Mouse (Mus musculus) v-Abl transformed pro-B cells (cell line): ENCODE results near the gene Ntn5.

Experiments used
- in situ Hi-C, 2 experiments: fragments of 400-800 bp; cut with MboI; formaldehyde crosslinking; loops; one replicate each; pipeline ENCODE4 v1.15.1; 2025; ENCODE audit not compliant: unreplicated experiment in 2 of 2

Gene Ntn5

DNA sequence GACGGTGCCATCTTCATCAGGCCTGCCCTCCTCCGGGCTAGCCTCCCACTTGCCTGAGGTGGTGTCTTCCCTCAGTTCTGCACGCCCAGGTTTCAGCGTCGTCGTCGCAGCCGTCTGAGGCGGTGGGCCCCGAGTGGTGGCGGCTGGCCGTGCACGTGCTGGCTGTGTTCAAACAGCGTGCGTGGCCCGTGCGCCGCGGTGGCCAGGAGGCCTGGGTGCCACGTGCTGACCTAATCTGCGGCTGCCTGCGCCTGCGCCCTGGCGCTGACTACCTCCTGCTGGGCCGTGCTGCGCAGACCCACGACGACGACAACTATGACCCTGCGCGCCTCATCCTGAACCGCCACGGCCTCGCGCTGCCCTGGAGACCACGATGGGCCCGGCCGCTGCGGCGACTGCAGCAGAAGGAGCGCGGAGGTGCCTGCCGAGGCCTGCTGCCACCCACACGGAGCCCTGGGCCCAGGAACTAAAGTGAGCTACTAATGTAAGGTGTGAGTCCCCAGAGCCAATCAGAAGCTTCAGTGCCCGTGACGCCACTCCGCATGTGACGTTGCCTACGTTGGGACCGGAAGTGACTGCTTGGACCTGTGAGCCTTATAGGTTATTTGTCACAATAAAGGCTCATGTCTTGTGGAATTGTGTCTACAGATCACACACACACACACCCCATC, 10.2 kb downstream of the Ntn5 start, which contains the start of gene Sec1:
TSS of gene Sec1 (minus strand) at position 482 of the 671 bp plus-strand sequence.
- in situ Hi-C loops = loop anchor here (10.0 to 25.0 kb wide), 2 partner anchors 232 to 239 kb away; partner anchors contain the start of genes Ftl1 (in 2 of the 2) and Bax (in 1 of the 2)

DNA sequence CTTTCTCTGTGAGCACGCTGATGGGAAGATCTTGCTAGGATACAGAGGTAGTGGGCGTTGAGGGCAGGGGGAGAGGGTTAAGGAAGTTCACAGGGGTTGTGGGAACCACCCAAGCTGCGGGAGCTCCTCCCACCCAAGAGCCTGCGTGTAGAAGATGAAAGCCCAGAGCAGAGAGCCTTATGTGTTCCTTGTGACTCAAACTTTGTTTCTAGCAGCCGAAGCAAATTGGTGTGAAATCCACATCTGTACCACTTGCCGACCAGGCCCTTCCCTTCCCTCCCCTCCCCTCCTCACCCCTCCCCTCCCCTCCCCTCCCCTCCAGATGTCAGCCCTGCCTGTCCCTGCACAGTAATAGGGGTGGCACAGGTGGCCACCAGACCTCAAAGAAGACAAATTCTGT, 11.3 kb downstream of the Ntn5 start:
- in situ Hi-C loops = loop anchor here (10.0 to 25.0 kb wide), 2 partner anchors 233 to 240 kb away; partner anchors contain the start of genes Ftl1 (in 2 of the 2) and Bax (in 1 of the 2)

DNA sequence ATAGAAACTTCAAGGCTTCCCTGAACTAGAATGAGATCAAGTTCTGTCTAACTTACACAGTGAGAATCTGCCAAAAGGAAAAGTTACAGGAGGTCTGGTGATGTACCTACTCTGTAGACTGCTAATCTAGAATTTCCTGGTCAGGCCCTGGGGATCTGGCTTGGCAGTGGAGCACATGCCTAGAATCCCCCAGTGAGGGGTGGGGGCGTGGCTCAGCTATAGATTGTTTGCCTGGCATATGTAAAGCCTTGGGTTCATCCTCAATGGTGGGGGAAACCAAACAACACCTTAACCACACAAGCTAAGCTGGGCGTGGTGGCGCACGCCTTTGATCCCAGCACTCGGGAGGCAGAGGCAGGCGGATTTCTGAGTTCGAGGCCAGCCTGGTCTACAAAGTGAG, 14.1 kb downstream of the Ntn5 start:
- in situ Hi-C loops = loop anchor here (10.0 to 25.0 kb wide), 2 partner anchors 236 to 243 kb away; partner anchors contain the start of genes Ftl1 (in 2 of the 2) and Bax (in 1 of the 2)

DNA sequence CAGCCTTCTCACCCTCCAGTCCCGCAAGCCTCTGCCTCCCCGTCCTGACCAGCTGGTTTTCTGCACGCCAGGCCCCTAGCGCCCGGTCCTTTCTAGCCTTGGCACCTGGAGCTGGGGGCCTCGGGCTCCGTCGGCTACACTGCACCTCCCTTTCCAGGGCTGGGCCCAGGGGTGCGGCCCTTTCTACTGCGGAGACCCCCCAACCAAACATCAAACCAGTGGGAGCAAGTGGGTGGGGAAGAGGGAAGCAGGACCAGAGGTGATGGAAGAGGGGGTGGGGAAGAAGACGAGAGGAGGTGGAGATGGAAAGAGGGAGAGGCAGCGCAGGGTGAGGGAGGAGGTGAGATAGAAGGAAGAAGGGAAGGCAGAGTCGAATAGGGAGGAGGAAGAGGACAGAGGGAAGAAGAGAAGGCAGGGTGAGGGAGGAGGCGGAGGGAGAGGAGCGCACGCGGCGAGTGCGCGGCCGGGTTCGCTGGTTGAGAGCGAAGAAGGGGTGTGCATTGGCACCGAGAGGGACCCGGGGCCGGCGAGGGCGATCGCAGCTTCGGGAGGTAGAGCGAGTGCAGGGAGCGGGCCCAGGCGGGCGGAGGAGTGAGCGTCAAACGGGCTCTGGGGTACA, 15.8 kb downstream of the Ntn5 start, which contains the start of gene Car11:
TSS of gene Car11 (plus strand) at position 321 of the 619 bp plus-strand sequence.
- in situ Hi-C loops = loop anchor here (10.0 to 25.0 kb wide), 4 partner anchors 237 to 1162 kb away; partner anchors contain the start of genes Ftl1 (in 2 of the 2), Pold1 (in 2 of the 2), Spib (in 2 of the 2) and Bax (in 1 of the 2)

DNA sequence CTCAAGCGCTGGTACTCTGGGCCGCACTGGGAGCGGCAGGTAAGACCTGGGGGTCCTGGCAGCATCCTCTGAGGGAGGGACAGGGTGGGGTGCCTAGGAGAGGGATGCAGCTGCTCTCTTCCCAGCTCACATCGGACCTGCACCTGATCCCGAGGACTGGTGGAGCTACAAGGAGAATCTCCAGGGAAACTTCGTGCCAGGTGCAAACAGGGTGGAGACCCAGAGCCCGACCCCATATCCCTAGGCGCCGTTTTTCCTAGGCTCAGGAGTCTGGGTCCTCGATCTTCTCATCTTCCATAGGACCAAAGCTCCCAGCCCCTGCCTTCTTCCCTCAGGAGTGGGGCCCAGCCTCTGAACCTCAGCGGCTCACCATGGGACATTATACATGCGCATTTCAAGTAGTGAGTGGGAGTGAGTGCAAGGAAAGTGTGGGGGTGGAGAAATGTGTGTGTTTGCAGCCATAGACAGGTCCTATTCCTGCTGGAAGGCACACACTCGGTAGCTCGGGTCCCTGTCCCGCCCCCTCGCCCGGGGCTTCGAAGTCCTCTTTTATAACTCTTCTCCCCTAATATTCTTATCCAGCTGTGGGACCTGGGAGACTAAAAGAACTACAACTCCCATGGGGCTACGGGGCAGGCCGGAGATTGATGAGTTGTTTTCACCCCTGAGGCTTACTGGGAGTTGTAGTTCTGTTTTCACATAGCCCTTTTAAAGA, 16.6 kb downstream of the Ntn5 start:
- in situ Hi-C loops = loop anchor here (25.0 kb wide), 2 partner anchors 688 to 1163 kb away; partner anchors contain the start of genes Pold1 (in 2 of the 2), Spib (in 2 of the 2), Rras (in 1 of the 2) and Scaf1 (in 1 of the 2)

DNA sequence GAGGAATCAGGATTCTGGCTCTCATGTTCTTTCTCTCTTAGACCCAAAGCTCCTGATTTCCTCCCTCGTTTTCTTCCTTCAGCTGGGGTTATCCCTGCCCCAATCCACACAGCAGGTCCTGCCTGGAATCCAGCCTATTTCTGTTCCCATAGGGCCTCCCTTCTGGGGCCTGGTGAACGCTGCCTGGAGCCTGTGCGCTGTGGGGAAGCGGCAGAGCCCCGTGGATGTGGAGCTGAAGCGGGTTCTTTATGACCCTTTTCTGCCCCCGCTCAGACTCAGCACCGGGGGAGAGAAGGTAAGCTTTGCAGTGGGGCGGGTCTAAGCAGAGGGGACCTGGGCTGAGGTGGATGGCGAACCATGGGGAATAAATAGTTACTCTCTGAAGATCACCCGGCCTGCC, 17.2 kb downstream of the Ntn5 start:
- in situ Hi-C loops = loop anchor here (25.0 kb wide), 2 partner anchors 689 to 1164 kb away; partner anchors contain the start of genes Pold1 (in 2 of the 2), Spib (in 2 of the 2), Rras (in 1 of the 2) and Scaf1 (in 1 of the 2)

DNA sequence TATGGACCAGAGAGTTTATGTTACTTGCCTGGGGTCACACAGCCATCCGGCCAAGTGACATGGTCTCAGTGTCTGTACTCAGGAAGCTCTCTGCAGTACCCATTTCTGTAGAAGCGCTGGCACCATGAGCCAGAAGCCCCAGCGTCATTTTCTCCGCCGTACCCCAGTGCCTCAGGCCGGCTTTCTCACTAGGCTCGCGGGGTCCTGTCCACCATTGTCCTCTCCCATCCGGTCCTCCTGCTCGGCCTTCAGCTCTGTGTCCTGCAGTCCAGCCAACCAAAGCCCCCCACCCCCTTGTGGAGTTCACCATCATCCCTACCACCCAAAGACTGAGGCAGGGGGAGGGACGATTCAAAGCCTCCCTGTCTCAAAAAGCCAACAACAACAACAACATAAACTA, 17.8 kb downstream of the Ntn5 start:
- in situ Hi-C loops = loop anchor here (25.0 kb wide), 2 partner anchors 689 to 1164 kb away; partner anchors contain the start of genes Pold1 (in 2 of the 2), Spib (in 2 of the 2), Rras (in 1 of the 2) and Scaf1 (in 1 of the 2)

DNA sequence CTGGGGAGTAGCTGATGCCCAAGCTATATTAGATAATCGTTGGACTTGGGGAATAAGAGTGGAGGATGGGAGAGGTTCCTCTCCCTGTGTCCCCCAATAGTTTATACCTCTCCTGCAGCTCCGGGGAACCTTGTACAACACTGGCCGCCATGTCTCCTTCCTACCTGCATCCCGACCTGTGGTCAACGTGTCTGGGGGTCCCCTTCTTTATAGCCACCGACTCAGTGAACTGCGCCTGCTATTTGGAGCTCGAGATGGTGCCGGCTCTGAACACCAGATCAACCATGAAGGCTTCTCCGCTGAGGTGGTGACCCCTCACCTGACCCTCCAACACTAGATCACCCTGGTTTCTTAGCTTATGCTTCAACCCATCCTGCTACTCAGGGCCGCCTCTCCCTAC, 18.5 kb downstream of the Ntn5 start:
- in situ Hi-C loops = loop anchor here (25.0 kb wide), 2 partner anchors 690 to 1165 kb away; partner anchors contain the start of genes Pold1 (in 2 of the 2), Spib (in 2 of the 2), Rras (in 1 of the 2) and Scaf1 (in 1 of the 2)

DNA sequence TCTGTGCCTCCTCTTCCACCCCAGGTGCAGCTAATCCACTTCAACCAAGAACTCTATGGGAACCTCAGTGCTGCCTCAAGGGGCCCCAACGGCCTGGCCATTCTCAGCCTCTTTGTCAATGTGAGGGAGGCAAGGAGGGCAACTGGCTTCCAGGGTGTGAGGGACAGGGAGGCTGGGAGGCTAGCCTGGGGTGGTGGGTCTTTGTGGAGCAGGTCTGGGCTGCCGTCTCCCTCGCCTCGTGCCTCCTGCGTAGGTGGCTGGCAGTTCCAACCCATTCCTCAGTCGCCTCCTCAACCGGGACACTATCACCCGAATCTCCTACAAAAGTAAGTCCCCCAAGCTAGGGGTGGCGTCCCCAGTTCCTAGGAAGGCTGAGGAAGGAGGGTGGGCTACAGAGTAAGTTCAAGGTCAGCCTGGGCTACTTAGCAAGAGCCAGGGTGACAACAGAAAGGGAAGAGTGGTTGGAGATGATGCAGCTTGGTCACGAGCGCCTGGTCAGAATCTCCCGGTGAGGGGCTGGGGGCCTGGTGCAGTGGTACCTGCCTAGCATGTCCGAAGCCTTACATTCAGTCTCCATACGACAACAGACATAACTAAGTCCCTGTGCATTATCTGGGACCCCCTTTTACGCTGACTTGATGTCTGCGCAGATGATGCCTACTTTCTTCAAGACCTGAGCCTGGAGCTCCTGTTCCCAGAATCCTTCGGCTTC, 19.1 kb downstream of the Ntn5 start:
- in situ Hi-C loops = loop anchor here (25.0 kb wide), 2 partner anchors 691 to 1166 kb away; partner anchors contain the start of genes Pold1 (in 2 of the 2), Spib (in 2 of the 2), Rras (in 1 of the 2) and Scaf1 (in 1 of the 2)

DNA sequence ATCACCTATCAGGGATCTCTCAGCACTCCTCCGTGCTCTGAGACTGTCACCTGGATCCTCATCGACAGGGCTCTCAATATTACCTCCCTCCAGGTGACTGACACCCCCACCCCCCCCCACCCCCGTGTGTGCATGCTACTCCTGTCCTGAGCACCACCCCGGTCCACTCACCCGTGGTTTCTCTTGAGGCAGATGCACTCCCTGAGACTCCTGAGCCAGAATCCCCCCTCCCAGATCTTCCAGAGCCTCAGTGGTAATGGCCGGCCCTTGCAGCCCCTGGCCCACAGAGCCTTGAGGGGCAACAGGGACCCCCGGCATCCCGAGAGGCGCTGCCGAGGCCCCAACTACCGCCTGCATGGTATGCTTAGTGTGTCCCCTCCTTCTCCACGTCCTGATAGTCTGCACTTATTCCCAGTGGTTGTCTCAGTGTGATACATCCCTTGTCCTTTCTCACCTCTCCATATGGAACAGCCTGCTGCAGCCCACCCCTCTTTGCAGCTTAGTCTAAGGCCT, 19.8 kb downstream of the Ntn5 start:
- in situ Hi-C loops = loop anchor here (25.0 kb wide), 2 partner anchors 691 to 1166 kb away; partner anchors contain the start of genes Pold1 (in 2 of the 2), Spib (in 2 of the 2), Rras (in 1 of the 2) and Scaf1 (in 1 of the 2)

DNA sequence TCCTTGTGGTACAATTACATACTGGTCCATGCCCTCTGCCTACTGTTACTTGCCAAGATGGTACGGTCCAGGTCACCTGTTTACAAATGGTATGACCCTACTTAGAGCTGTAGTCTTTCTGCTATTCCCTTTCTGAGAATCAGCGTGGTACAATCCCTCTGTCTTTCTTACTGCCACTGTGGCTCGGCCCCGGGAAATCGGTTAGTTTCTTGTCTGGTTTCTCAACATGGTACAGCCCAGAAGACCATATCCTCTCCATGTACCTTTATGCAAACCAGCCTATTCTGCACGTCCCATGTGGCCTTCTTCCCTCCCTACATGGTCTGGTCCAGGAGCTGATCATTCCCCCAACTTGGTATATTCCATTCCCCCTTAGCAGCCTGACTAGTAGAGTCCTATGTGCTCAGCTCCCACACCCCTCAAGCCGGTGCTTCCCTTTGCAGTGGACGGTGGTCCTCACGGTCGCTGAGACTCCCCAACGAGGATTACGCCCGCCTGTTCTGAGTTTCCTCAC, 20.3 kb downstream of the Ntn5 start:
- in situ Hi-C loops = loop anchor here (25.0 kb wide), 2 partner anchors 692 to 1167 kb away; partner anchors contain the start of genes Pold1 (in 2 of the 2), Spib (in 2 of the 2), Rras (in 1 of the 2) and Scaf1 (in 1 of the 2)

DNA sequence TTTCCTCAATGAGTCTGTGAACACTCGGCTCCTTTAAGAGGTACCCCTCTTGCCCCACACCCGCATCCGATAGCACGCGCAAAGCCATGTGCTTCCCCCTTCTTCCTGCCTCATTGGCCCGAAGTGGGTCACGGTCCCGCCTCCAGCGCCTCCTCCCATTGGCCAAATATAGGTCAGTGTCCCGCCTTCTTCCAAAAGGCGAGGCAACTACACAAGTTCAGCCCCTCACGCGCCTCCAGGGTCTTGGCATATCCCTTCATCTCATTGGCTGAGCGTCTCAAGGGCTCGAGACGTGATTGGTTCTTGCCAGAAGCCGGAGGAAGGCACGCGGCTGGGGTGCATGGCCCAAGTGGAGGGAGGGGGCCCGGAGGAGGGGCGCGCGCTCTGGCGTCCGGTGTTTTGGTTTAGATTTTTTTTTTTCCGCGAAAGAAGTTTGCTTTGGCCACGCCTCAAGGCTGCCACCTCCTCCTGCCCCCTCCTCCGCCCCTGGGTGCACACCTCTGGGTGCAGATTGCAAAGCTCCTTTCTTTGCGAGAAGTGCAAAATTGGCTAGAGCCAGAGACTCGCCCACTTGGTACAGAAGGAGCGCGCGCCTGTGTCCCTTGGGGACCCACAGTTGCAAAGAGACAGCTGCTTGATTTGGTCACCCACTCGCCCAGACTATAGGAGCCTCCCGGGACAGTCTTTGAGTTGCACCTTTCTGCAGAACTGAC, 21.1 kb downstream of the Ntn5 start, which contains the start of gene Dbp:
TSS of gene Dbp (plus strand) at position 359 of the 713 bp plus-strand sequence.
- in situ Hi-C loops = loop anchor here (25.0 kb wide), 2 partner anchors 693 to 1168 kb away; partner anchors contain the start of genes Pold1 (in 2 of the 2), Spib (in 2 of the 2), Rras (in 1 of the 2) and Scaf1 (in 1 of the 2)

DNA sequence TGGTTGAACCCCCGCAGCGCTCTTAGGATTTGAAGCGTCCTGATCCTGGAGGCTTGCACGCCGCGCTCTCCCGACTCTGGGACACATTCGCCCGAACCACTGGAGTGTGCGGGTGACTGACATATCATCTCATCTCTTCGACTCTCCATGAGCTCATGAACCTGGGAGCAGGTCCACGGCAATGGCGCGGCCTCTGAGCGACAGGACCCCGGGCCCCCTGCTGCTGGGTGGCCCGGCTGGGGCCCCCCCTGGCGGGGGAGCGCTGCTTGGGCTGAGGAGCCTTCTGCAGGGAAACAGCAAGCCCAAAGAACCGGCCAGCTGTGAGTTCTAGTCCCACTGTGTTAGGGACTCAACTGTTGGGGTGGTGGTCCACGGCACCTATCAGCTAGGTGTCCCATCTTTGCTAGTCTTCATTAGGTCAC, 21.6 kb downstream of the Ntn5 start:
- in situ Hi-C loops = loop anchor here (25.0 kb wide), 2 partner anchors 693 to 1168 kb away; partner anchors contain the start of genes Pold1 (in 2 of the 2), Spib (in 2 of the 2), Rras (in 1 of the 2) and Scaf1 (in 1 of the 2)

DNA sequence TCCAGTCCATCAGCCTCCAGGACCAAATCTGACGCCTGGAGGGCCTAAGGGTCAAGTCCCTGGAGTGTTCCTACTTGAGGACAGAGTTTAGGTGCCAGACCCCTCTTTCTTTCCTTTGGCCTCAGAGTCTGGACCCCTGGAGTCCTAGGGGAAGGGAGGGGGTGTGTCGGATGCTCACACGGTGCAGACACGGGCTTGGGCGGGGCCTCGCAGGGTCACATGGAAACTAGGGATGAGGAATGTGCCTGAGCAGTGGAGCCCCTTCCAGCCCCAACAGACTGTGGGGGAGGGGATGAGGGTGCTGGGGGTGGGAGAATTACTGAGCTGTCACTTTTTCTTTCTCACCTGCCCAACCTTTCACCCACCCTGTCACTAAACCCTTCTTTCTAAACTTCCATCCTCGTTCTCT, 22.1 kb downstream of the Ntn5 start:
- in situ Hi-C loops = loop anchor here (25.0 kb wide), 2 partner anchors 694 to 1169 kb away; partner anchors contain the start of genes Pold1 (in 2 of the 2), Spib (in 2 of the 2), Rras (in 1 of the 2) and Scaf1 (in 1 of the 2)

DNA sequence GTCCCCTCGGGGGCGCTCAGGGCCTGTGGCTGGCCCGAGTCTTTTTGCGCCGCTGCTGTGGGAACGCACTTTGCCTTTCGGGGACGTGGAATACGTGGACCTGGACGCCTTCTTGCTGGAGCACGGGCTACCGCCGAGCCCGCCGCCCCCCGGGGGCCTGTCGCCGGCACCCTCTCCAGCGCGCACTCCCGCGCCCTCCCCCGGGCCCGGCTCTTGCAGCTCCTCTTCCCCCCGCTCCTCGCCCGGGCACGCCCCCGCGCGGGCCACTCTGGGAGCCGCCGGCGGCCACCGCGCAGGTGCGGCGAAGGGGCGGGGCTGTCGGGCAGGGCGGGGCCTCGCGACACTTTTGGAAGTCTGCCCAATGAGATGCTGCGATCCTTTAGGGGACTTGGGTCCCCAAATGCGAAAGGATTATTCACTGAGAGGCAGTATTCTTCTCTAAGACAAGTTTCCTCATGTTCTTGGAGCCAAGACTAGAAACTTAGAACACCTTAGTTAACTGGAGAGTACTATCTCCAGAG, 23.0 kb downstream of the Ntn5 start:
- in situ Hi-C loops = loop anchor here (25.0 kb wide), 2 partner anchors 694 to 1169 kb away; partner anchors contain the start of genes Pold1 (in 2 of the 2), Spib (in 2 of the 2), Rras (in 1 of the 2) and Scaf1 (in 1 of the 2)

DNA sequence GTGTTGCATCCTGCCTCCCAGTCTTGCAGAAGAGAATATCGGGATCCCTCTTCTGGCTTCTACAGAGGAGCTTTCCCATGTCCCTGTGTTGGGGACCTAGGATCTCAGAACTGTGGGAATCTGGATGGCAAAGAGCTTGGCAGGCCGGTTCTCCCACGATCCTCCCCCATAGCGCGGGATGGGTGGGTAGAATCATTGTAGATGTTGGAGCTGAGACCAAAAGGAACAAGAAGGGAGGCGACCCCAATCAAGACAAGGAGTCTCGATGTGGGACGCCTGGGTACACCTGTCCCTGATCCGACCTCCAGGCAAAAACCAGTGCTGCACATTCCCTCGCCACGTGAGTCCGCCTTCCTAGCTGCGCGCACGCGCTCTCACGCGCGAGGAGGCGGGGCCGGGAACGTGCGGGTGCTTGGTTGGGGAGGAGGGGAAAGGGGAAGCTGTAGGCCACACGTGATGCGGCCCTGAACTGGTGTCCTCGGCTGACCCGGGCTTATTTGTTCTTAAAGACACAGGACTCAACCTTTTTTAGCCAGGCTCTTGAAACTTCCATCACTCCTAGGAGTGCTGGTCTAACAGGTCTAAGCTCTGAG, 23.6 kb downstream of the Ntn5 start:
- in situ Hi-C loops = loop anchor here (25.0 kb wide), 2 partner anchors 695 to 1170 kb away; partner anchors contain the start of genes Pold1 (in 2 of the 2), Spib (in 2 of the 2), Rras (in 1 of the 2) and Scaf1 (in 1 of the 2)
